ENCODE assay signal across 9 mouse cellular contexts in genomic region chr9:35123456-35123803, GRCm38 (mm10). TPM values are rescaled to one million over a fixed set of nuclear protein-coding genes. Genes with fewer than 3 reads are reported as not detected.
DNase-seq lines count a peak whose midpoint lies in the region; ATAC-seq and TF ChIP-seq lines count a peak whose summit lies in the region.
"Had no signal": no experiment of that assay in that cellular context is flagged by ENCODE, and none has a peak within 500 bp of the region (broad histone marks: within the 10 kb centered on the region; RNA-seq: fewer than 3 reads in every experiment).

No protein-coding gene starts in this region.

- peak; percentile 33 for ATAC-seq in liver, embryonic 16.5 days (ENCODE audit: low read depth)
- ATAC-seq in stomach, postnatal 0 days (ENCODE audit: low FRiP score, low TSS enrichment): peak; percentile 36; the same call in 1 of the 2 replicates

- H3K4me1 ChIP-seq in testis, adult 2 months (ENCODE audit: control insufficient read depth, insufficient read depth, low read length): no peaks in the 10 kb centered on the region; the same call in 1 of the 2 replicates
- H3K4me1 ChIP-seq in liver, embryonic 16.5 days (ENCODE audit: control insufficient read depth, low read depth, low read length): peaks cover 66% of the 10 kb centered on the region
- no peaks in the 10 kb centered on the region for H3K4me1 ChIP-seq in stomach, postnatal 0 days (replicated peaks; ENCODE audit: control insufficient read depth, insufficient read depth)

- TF ChIP-seq POLR2A in testis, adult 2 months (IDR thresholded peaks at IDR 0.05; ENCODE audit: control insufficient read depth, low read depth, low read length): no peak

- intact Hi-C loops in gastrocnemius, adult 2 months (cut with DNase I): no loop called here

- no peaks in the 10 kb centered on the region for H3K36me3 ChIP-seq in testis, adult 2 months (ENCODE audit: control insufficient read depth, insufficient read depth, low read length)
- peaks cover 8% of the 10 kb centered on the region; the same call in 1 of the 2 replicates for H3K36me3 ChIP-seq in liver, embryonic 16.5 days (ENCODE audit: control insufficient read depth, insufficient read depth)
- no peaks in the 10 kb centered on the region for H3K36me3 ChIP-seq in stomach, postnatal 0 days (ENCODE audit: control insufficient read depth, insufficient read depth, low read length)

- H3K9me3 ChIP-seq in liver, embryonic 16.5 days (replicated peaks; ENCODE audit: control insufficient read depth, low read length): no peaks in the 10 kb centered on the region
- H3K9me3 ChIP-seq in stomach, postnatal 0 days (ENCODE audit: control insufficient read depth, low read length): no peaks in the 10 kb centered on the region

- H3K4me3 ChIP-seq in gastrocnemius, adult 2 months: no peak overlapping the region
- H3K4me3 ChIP-seq in testis, adult 2 months (ENCODE audit: control insufficient read depth, low read depth, low read length): no peak overlapping the region
- H3K4me3 ChIP-seq in liver, embryonic 16.5 days (ENCODE audit: low read depth, low read length): no peak overlapping the region
- no peak overlapping the region for H3K4me3 ChIP-seq in stomach, postnatal 0 days (ENCODE audit: low read depth, low read length)

- H3K27ac ChIP-seq in gastrocnemius, adult 2 months: peak overlapping the region; percentile 80
- H3K27ac ChIP-seq in testis, adult 2 months (ENCODE audit: control insufficient read depth, insufficient read depth, low read depth, low read length): peak overlapping the region; percentile 54; the same call in 1 of the 2 replicates
- peak overlapping the region; percentile 89 for H3K27ac ChIP-seq in liver, embryonic 16.5 days (ENCODE audit: low read length)
- peak overlapping the region; percentile 40; the same call in 1 of the 2 replicates for H3K27ac ChIP-seq in stomach, postnatal 0 days (replicated peaks)

- peak overlapping the region; percentile 55 for H3K9ac ChIP-seq in liver, embryonic 16.5 days (ENCODE audit: low read depth, low read length)
- no peak overlapping the region for H3K9ac ChIP-seq in stomach, postnatal 0 days (ENCODE audit: low read length)

- no peak for TF ChIP-seq CTCF in gastrocnemius, adult 2 months (IDR thresholded peaks at IDR 0.05)
- TF ChIP-seq CTCF in testis, adult 2 months (IDR thresholded peaks at IDR 0.05; ENCODE audit: control insufficient read depth, insufficient read depth, insufficient replicate concordance, low read depth, low read length): no peak
- TF ChIP-seq CTCF in stomach, postnatal 0 days (IDR thresholded peaks at IDR 0.05; ENCODE audit: low read depth): no peak

- no peaks in the 10 kb centered on the region for H3K27me3 ChIP-seq in testis, adult 2 months (ENCODE audit: control insufficient read depth, insufficient read depth, low read length)
- no peaks in the 10 kb centered on the region for H3K27me3 ChIP-seq in liver, embryonic 16.5 days (ENCODE audit: control insufficient read depth, insufficient read depth, low read depth, low read length)
- H3K27me3 ChIP-seq in stomach, postnatal 0 days (ENCODE audit: control insufficient read depth, insufficient read depth, low read length): no peaks in the 10 kb centered on the region

- no peak for DNase-seq in gastrocnemius, adult 2 months
- no peak for DNase-seq in gastrocnemius, postnatal 4 days (ENCODE audit: low spot score in 2 of 2)
- no peak for DNase-seq in testis, postnatal 14 days (ENCODE audit: low spot score)
- DNase-seq in stomach, postnatal 0 days (ENCODE audit: low spot score): no peak
- DNase-seq in c-Kit-positive CD71-positive TER-119-positive erythroid progenitor cells, embryonic 14.5 days (ENCODE audit: low spot score): no peak
- no peak for DNase-seq in adrenal gland, postnatal 14 days
- DNase-seq: gastrocnemius, postnatal 10 days had no signal

- peak overlapping the region; percentile 34 for H3K4me2 ChIP-seq in liver, embryonic 16.5 days (ENCODE audit: low read depth, low read length)
- H3K4me2 ChIP-seq in stomach, postnatal 0 days (replicated peaks; ENCODE audit: low read depth): no peak overlapping the region

- WGBS in liver, embryonic 16.5 days (ENCODE audit: insufficient replicate concordance): 25% methylated on average over 2 of the region's 2 CpGs
- WGBS in stomach, postnatal 0 days: 72% methylated on average over 2 of the region's 2 CpGs

- TF ChIP-seq EP300 in stomach, postnatal 0 days (optimal IDR thresholded peaks at IDR 0.05): no peak

RNA-seq across cellular contexts. Expression of gene St3gal4, which starts 4.4 kb away (rescaled TPM):
- 1 to 10 TPM; 4.2 to 4.3 TPM for total RNA-seq in gastrocnemius, adult 2 months (2021)
- 10 to 100 TPM; 20.1 to 22.6 TPM for total RNA-seq in gastrocnemius, postnatal 4 days (2021)
- polyA plus RNA-seq in testis, adult 2 months (2012; rRNA removed): 5.6 and 6.7 TPM in 2 replicates
- 21.7 and 22.3 TPM in 2 replicates for polyA plus RNA-seq in liver, embryonic 16.5 days (2015; fragmentation: Nextera tagmentation; extraction: Ambion mirVana)
- polyA plus RNA-seq in stomach, postnatal 0 days (2015; fragmentation: Nextera tagmentation; extraction: Ambion mirVana): 14.6 and 14.7 TPM in 2 replicates
- 32.7 and 36.9 TPM in 2 replicates for total RNA-seq in adrenal gland, postnatal 14 days (2021)

RNA-seq across cellular contexts. Expression of gene Dcps, which starts 52.4 kb away (rescaled TPM):
- total RNA-seq in gastrocnemius, adult 2 months (2021): 1 to 10 TPM; 7.7 to 8.4 TPM
- 10 to 100 TPM; 17.6 to 21.1 TPM for total RNA-seq in gastrocnemius, postnatal 4 days (2021)
- 16.7 and 17.0 TPM in 2 replicates for polyA plus RNA-seq in testis, adult 2 months (2012; rRNA removed)
- polyA plus RNA-seq in liver, embryonic 16.5 days (2015; fragmentation: Nextera tagmentation; extraction: Ambion mirVana): 43.4 and 44.2 TPM in 2 replicates
- polyA plus RNA-seq in stomach, postnatal 0 days (2015; fragmentation: Nextera tagmentation; extraction: Ambion mirVana): 33.7 and 35.3 TPM in 2 replicates
- total RNA-seq in adrenal gland, postnatal 14 days (2021): 23.2 and 25.2 TPM in 2 replicates
